Mouse (Mus musculus) liver, embryonic 14.5 days (tissue): ENCODE results near the gene Shf.

Experiments used
- CTCF ChIP-seq: IDR thresholded peaks from 2 replicates; pipeline ENCODE4 v1.5.1; 2016; ENCODE audit warnings: antibody characterized with exemption, low read depth, control low read depth
- EP300 ChIP-seq: IDR thresholded peaks from 2 replicates; pipeline ENCODE4 v1.6.1; 2016; ENCODE audit warnings: antibody characterized with exemption, low read depth

- TF ChIP-seq CTCF (no peak), EP300 (no peak)
Measured at GRCm38 (mm10) chr2:122327986-122328385, 41.0 kb downstream of the Shf start.
